Mouse (Mus musculus): ENCODE data around the gene Defb23.
"Not testable (repeated sequence)": the region's sequence is repeated elsewhere in the genome, so short reads cannot be mapped to it uniquely, and the experiment has no call there.

The Defb23 gene

GRCm38 (mm10) chr2:152436983-152437860 lies 27.2 kb downstream of the Defb23 start:
- peak; percentile 88 for DNase-seq

DNA sequence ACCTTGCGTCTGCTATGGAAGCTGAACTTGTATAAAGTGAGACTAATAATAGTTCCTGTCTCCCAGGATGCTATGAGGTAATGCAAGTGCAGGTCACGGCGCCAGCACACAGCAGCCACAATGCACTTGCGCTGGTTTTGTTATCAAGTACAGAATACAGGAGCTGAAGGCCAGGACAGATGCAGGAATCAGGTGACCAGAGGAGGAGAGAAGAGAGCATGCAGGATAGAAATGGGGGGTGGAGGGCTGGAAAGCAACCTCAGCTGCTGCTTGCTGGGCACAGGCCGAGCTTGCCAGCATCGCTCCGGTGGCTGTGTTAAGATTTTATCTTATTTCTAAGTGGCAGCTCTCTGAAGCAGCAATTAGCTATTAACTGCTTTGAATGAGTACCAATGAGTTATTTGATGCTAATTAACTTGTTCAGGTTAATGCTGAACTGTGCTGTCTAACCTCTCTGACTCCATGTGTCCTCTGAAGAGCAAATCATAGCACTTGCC lies 28.0 kb downstream of the Defb23 start:
- peak; percentile 55 for DNase-seq

- not testable (repeated sequence) for DNase-seq
Observed at GRCm38 (mm10) chr2:152428481-152428880, 35.9 kb downstream of the Defb23 start.

DNA sequence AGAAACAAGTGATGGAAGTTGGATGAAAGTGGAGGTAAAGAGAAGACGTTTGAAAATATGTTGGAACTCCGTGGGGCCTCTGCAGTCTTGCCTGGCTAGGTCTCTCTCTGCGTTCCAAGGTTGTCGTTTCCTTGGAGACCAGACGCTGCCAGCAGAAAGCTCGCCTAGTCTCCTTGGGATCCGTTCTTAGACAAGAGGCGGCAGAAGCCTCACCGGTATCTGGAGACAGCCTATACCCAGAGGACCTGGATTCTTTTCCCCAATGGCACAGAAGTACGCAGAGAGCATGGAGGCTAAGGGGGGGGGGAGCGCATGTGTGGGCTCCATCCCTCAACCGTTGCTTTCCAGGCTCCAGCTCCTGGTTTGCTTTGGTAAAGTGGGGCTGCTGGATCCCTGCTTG lies 36.9 kb downstream of the Defb23 start:
- peak; percentile 25 for DNase-seq

GRCm38 (mm10) chr2:152415786-152416185 lies 48.6 kb downstream of the Defb23 start:
- DNase-seq: no peak

DNA sequence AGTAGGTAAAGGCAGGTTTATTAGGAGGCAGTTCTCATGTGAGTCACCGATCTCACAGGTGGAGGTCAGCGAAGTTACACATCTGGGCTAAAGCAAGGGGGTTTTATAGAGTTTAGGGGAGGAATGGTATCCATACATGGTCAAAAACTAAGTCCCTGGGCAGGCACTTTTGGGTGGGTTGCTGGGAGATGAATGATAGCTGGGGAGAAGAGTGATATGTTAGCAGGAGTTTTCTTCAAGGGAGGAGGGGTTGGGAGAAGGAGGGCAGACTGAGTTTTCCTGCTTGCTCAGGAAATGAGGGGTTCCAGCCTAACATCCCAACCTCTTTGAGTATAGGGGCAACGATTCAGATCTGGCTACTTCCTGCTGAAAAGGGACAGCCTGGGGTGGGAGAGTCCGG lies 49.1 kb downstream of the Defb23 start, which contains the start of gene 6820408C15Rik:
6820408C15Rik (plus strand) TSS at position 301 of the 400 bp plus-strand sequence.
- no peak for DNase-seq

DNA sequence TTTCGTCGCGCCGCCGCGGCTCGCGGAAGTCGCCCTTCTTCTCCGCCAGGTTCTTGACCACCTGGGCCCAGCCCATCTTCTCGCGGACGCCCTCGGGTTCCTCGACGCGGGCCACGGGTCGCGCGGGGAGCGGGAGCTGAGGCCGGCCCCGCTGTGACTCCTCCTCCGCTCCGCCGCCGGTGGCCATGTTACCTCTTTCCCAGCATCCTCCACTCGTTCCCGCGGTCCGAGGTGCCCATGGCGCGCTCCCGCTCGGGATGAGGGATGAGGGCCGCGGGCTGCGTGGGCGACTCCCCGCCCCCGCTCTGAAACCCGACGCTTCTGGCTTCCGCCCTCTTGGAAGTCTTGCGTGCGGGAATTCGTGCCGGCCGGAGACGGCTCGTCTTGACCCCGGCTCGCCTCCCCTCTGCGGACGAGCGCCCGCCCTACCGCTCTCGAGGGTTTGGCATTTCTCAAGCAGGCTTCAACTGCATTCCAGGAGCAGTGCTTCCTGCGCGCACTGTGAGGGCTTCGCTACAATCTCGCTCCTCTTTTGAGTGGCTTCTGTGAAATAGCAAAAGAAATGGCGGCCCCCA lies 49.7 kb downstream of the Defb23 start, which contains the start of gene Zcchc3:
Zcchc3 (minus strand) TSS at position 437 of the 575 bp plus-strand sequence.
- DNase-seq: peak; percentile 93

DNA sequence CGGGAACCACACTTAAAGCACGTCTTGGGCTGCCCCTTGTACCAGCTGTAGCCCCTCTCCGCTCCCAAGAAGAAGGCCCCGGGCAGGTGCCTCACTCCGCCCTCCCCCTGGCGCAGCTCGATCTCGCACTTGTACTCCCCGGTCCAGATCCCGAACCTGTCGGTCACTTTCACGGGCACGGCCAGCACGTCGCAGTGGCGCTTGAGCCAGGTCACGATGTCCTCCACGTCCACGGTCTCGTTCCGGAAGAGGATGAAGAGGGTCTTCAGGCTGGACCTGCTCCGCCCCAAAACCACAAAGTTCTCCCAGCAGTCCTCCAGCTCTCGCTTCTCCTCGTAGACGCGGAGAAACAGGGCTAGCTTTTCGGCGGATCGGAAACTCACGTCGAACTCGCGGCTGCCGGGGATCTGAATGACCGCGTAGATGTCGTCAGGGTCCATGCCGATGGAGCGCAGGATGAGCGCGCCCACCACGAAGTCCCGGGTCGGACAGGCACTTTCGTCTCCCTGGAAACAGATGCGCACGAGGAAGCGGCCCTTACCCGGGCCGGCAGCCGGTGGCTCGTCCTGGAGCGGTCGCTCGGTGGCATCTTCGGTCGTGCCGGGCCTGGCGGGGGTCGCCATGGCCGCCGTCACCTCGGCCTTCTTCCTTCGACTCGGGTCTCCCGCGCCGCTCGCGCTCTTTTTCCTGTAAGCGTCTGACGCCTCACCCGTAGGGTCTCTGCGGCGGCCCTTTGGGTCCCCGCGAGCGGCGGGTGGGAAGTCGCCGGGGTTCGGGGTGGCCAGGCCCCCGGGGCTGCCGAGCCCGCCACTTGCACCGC lies 50.4 kb downstream of the Defb23 start:
- DNase-seq: peak; percentile 46

DNA sequence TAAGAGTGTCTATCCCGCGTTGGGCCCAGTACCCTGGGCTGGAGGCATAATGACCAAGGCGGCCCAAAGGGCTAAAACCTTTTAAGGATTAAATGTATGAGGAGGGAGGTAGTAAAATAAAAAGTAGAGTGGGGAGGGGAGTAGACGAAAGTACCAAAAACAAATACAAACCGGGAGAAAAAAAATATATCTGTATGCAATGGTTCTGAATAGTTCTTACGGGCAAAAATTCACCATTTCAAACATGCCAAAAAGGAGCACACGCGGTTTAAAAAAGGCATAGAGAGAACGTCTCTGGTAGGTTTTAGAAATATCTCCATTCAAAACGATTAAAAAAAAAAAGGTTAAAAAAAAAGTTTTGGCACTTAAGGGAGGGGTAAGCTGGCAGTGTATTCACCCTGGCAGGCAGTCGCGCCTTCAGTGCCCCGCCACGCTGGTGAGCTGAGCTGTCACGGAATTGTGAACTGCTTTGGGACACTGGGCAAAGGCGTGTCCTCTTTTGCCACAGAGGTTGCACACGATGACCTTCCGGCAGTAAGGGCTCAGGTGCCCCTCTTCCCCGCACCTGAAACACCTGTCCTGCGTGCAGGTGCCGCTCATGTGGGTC lies 51.2 kb downstream of the Defb23 start:
- peak; percentile 61 for DNase-seq

DNA sequence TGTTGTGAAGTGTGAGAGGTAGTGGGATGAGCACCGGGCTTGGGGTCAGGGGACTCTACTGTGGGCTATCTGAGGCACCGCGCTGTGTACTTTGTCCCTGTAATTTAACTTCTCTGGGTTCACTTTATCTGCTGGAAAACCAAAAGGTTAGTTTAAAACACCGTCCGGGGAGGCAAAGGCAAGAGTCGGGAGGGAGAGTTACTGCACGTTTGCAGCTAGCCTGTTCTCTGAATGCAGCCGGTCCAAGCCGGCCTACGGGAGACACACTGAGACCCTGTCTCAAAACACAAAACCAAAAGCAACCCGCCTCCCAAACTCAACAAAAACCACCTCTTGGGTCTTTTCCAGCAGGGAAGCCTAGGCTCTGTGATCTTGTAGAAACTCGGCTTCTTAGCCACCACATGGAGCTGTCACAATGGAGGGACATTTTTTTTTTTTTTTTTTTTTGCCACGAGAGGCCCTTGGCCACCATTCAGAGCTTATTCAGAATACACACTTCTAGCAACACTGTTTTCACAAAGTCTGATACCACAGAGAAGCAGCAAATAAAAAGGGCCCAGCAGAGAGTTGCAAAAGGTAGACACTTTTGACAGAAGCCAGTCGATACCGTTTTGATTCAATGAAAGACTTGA lies 51.8 kb downstream of the Defb23 start:
- peak; percentile 24 for DNase-seq

GRCm38 (mm10) chr2:152411471-152411870 lies 52.9 kb downstream of the Defb23 start:
- no peak for DNase-seq

DNA sequence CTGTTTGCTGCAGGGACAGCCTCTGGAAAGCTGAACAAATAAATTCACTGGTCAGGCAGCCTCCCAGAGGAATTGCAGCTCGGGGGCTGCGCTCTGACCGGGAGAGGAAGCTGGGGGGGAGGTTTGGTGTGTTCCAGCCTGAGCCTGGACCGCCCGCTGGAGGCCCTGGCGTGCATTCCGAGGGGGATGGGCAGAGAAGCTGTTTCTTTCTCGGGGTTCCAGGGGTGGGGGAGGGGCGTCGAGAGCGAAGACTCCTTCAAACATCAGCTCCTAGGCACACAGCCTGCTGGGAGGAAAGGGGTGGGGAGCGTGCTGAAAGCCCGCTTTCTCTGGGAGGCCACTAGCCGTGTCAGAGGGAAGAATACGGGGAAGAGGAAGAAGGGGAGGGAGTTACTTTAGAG lies 53.4 kb downstream of the Defb23 start:
- peak; percentile 94 for DNase-seq

DNA sequence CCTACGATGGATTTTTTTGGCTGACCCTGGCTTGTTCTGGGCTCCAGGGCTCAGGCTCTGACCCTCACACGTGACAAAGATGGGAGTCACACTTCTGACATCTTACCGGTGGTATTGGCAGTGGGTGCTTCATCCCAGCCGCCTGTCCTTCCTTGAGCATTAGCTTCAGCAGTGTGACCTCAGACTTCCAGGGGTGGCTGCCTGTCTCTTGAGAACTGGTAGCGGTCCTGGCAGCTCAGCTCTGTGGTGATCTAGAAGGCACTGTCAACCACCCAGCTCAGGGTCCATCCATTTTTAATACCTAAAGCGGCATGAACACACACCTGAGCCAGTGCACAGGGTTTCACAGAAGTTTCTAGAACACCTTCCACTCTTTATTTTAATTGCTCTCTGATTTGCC lies 54.6 kb downstream of the Defb23 start:
- no peak for DNase-seq
